Mouse (Mus musculus): ENCODE data around the gene Dscam. TPM values are rescaled to one million over a fixed set of nuclear protein-coding genes. Genes with fewer than 3 reads are reported as not detected.

The Dscam gene
- polyA plus RNA-seq, 1 experiment from 2014 or later: 13.2 TPM

DNA sequence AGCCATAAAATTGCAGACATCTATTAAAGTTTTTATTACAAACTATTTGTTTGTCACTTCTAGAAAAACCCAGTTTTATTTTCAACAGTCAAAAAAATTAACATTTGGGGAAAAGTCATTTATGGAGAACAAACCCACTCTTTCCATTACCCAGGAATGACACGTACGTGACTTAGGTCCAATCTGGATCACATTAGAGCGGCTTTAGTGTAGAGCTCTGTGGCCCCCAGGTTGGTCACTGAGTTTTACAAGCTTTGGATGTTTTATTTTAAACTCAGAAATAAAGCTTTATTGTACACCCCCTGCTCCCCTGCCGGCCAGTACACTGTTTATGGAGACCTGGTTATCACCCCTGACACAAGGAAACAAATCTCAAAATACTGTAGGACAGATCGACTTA is 540.9 kb downstream of the Dscam start:
- 91% methylated on average over 5 of the region's 5 CpGs for WGBS
- H3K4me1 ChIP-seq: peaks cover 11% of the 10 kb centered on the region; the same call in 1 of the 2 replicates
- no peak overlapping the region for H3K4me3 ChIP-seq (replicated peaks)
- H3K9me3 ChIP-seq (replicated peaks): no peaks in the 10 kb centered on the region
- H3K4me2 ChIP-seq: no peak overlapping the region
- H3K9ac ChIP-seq (replicated peaks): no peak overlapping the region
- H3K36me3 ChIP-seq: peaks cover 8% of the 10 kb centered on the region
- no peak overlapping the region for H3K27ac ChIP-seq (replicated peaks)
- H3K27me3 ChIP-seq (replicated peaks): no peaks in the 10 kb centered on the region
- no peak for ATAC-seq (ENCODE audit: low FRiP score)

DNA sequence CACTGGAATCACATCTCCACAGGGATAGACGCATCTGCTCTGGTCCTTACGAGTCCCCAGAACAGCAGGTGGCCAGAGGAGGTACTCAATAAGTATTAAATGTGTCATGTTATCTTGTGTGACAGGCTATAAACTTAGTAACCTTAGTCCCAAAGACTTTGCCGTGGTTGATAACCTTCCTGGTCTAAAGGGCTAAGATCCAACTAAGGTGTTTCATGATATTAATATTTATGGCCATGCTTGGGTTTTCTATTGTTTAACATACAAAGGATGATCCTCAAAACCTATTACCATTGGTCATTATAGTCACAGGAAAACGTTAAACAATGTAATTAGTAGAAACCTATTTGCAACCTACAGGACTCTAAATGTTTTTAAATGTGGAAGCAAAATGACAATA is 545.1 kb downstream of the Dscam start:
- Histone ChIP-seq H3K4me1 (peaks cover 9% of the 10 kb centered on the region; the same call in 1 of the 2 replicates), H3K27ac (replicated peaks) (no peak overlapping the region), H3K4me3 (replicated peaks) (no peak overlapping the region), H3K27me3 (replicated peaks) (no peaks in the 10 kb centered on the region), H3K9me3 (replicated peaks) (no peaks in the 10 kb centered on the region), H3K9ac (replicated peaks) (no peak overlapping the region), H3K4me2 (no peak overlapping the region), H3K36me3 (peaks cover 8% of the 10 kb centered on the region)
- no peak for ATAC-seq (ENCODE audit: low FRiP score)
- 27% methylated on average over 4 of the region's 4 CpGs for WGBS

DNA sequence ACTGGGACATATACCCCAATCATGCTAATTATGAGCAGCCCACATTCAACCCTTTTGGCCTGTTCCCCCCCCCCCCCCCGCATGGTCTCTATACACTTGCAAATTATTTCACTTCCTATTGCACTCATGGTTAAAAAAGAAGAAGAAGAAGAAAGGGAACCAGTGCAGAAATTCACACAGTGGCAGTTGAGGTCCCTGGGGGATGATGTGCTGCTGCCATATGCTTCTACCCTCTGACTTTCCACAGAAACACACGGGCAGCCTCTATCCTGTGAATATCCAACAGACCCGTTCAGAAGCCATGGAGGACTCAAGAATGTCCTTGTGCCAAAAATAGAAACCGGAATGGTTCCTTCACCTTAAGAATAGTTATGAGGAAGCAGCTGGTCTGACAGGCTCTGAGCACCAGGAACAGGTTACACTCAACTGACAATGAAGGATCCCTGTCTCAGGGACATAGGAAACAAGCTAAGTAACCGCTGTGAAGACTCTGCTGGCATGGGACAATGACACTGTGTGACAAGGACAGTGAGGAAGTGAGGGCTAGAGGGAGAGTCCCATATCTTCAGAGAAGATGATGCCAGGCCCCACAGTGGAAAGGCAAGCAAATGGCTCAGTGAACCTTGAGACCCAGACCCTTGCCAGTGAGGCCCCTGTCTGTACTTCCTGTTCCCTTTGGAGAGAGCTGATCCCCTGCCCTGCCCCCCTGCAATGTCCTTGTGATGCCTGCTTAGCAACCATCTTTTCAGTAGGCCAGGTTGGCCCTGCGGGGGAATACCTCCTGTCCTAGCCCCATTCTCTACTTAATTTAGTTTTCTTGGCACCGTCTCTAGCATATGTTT is 545.8 kb downstream of the Dscam start:
- no peaks in the 10 kb centered on the region for H3K27me3 ChIP-seq (replicated peaks)
- H3K4me3 ChIP-seq (replicated peaks): no peak overlapping the region
- no peak overlapping the region for H3K4me2 ChIP-seq
- H3K9me3 ChIP-seq (replicated peaks): no peaks in the 10 kb centered on the region
- no peak for ATAC-seq (ENCODE audit: low FRiP score)
- H3K36me3 ChIP-seq: peaks cover 8% of the 10 kb centered on the region
- peaks cover 12% of the 10 kb centered on the region; the same call in 1 of the 2 replicates for H3K4me1 ChIP-seq
- 60% methylated on average over 6 of the region's 7 CpGs for WGBS
- H3K27ac ChIP-seq (replicated peaks): no peak overlapping the region
- H3K9ac ChIP-seq (replicated peaks): no peak overlapping the region

DNA sequence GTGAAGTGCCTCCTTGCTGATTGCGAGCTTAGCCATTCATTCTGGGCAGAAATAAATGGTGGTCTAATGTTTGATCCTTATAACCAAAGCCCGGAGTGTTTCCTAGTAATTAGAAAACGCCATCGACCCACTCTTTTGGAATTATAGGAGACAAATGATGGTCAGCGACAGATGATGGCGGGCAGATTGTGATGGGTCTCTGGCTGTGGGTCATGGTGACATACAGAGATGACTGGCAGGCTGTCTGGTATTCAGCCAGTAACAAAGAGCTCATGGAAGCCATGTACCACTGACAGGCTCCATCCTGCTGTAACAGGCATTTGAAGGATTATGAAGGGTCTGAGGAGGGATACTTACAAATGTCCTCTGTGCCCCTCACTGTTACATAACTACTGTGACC is 549.7 kb downstream of the Dscam start:
- no peaks in the 10 kb centered on the region for H3K9me3 ChIP-seq (replicated peaks)
- ATAC-seq (ENCODE audit: low FRiP score): peak; percentile 25; the same call in 1 of the 2 replicates
- no peak overlapping the region for H3K4me2 ChIP-seq
- no peaks in the 10 kb centered on the region for H3K36me3 ChIP-seq
- H3K4me3 ChIP-seq (replicated peaks): no peak overlapping the region
- no peaks in the 10 kb centered on the region for H3K27me3 ChIP-seq (replicated peaks)
- WGBS: 86% methylated on average over 6 of the region's 6 CpGs
- no peak overlapping the region for H3K27ac ChIP-seq (replicated peaks)
- H3K4me1 ChIP-seq: peaks cover 28% of the 10 kb centered on the region
- no peak overlapping the region for H3K9ac ChIP-seq (replicated peaks)

DNA sequence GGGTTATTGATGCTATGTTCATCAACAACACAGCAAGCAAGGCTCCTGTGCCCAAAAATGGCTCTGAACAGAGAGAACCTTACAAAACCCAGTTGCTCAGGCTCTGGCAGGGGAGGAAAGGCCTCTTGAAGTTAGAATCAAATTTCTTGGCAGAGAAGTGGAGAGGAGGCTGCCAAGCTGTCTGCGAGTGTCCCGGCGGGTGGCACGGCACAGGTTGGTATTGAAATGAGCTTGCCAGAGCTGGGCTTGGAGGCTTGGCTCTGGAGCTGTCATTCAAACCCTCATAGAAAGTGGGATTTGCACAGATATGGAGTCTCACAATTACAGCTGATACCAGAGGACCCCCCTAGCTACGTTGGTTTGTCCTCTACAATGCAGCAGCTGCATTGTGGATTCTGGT is 550.1 kb downstream of the Dscam start:
- Histone ChIP-seq H3K4me1 (peaks cover 27% of the 10 kb centered on the region), H3K9me3 (replicated peaks) (no peaks in the 10 kb centered on the region), H3K27ac (replicated peaks) (0 out of 2 replicates have a peak overlapping the region, but pooled peaks have one; percentile 29), H3K27me3 (replicated peaks) (no peaks in the 10 kb centered on the region), H3K9ac (replicated peaks) (no peak overlapping the region), H3K4me3 (replicated peaks) (no peak overlapping the region), H3K4me2 (no peak overlapping the region), H3K36me3 (no peaks in the 10 kb centered on the region)
- 0 out of 2 replicates have a peak, but pooled peaks have one; percentile 42 for ATAC-seq (ENCODE audit: low FRiP score)
- 75% methylated on average over 5 of the region's 5 CpGs for WGBS

DNA sequence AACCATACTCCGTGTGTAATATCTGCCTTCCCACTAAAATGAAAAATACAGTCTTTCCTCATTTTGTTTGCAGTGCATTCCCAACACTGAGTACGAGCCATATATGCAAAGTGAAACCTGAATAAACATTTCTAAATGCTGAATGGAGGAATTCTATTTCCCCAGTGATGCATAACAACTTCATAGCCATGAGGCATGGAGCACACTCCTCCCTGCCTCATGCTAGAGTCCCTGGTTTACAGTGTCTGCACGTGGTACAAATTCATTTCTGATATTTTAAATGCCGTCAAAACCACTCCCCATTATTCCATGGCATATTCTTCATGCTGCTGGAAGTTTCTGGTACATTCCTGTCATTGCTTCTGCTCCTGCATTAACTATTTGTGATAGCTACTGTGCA is 552.8 kb downstream of the Dscam start:
- Histone ChIP-seq H3K4me1 (peaks cover 21% of the 10 kb centered on the region), H3K9me3 (replicated peaks) (no peaks in the 10 kb centered on the region), H3K27ac (replicated peaks) (peak overlapping the region; percentile 48; the same call in 1 of the 2 replicates), H3K27me3 (replicated peaks) (no peaks in the 10 kb centered on the region), H3K4me2 (no peak overlapping the region), H3K4me3 (replicated peaks) (no peak overlapping the region), H3K36me3 (no peaks in the 10 kb centered on the region), H3K9ac (replicated peaks) (no peak overlapping the region)
- peak; percentile 21; the same call in 1 of the 2 replicates for ATAC-seq (ENCODE audit: low FRiP score)
- 46% methylated on average over 4 of the region's 4 CpGs for WGBS

DNA sequence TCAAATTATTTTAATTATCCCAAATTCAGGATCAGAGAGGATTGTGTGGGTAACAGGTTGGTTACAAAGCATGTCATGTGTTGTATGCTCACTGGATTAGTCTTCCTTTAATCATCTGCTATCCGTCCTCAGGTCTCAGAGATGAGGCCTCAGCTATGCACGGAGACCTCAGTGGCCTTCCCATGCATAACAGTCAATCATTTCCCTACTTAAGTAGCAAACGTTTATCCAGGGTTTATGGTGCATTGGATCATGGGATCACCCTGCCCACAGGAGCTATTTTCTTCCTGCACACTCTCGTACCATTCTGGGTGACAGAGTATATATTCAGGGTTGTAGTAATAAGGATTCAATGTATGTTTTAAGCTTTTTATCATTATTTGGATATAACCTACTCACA is 557.3 kb downstream of the Dscam start:
- no peaks in the 10 kb centered on the region for H3K27me3 ChIP-seq (replicated peaks)
- no peak overlapping the region for H3K9ac ChIP-seq (replicated peaks)
- no peak for ATAC-seq (ENCODE audit: low FRiP score)
- no peak overlapping the region for H3K4me3 ChIP-seq (replicated peaks)
- 56% methylated on average over 4 of the region's 4 CpGs for WGBS
- H3K4me2 ChIP-seq: no peak overlapping the region
- H3K9me3 ChIP-seq (replicated peaks): no peaks in the 10 kb centered on the region
- no peak overlapping the region for H3K27ac ChIP-seq (replicated peaks)
- H3K36me3 ChIP-seq: peaks cover 15% of the 10 kb centered on the region; the same call in 1 of the 2 replicates
- peaks cover 20% of the 10 kb centered on the region for H3K4me1 ChIP-seq

DNA sequence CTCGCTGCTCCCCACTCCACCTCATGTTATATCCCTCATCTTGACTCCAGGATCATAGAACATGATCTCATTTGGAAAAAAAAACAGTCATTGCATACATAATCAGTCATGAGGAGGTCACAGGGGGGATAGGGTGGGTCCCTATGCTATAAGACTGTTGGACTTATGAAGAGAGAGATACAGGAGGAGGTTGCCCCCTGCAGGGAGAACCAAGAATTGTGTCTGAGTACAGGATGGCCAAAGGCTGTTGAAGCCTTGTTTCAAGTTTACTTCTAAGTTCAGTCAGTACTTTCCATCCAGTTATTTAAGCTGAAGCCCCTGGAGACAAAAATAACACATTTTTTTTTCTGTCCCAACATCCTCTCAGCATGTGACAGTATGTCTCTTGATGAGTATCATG is 559.7 kb downstream of the Dscam start:
- H3K4me1 ChIP-seq: 0 out of 2 replicates have a peak, but pooled peaks cover 4% of the 10 kb centered on the region
- ATAC-seq (ENCODE audit: low FRiP score): no peak
- no peaks in the 10 kb centered on the region for H3K9me3 ChIP-seq (replicated peaks)
- peaks cover 27% of the 10 kb centered on the region for H3K36me3 ChIP-seq
- H3K9ac ChIP-seq (replicated peaks): no peak overlapping the region
- no peaks in the 10 kb centered on the region for H3K27me3 ChIP-seq (replicated peaks)
- 94% methylated on average over 1 of the region's 1 CpGs for WGBS
- no peak overlapping the region for H3K27ac ChIP-seq (replicated peaks)
- H3K4me3 ChIP-seq (replicated peaks): no peak overlapping the region
- H3K4me2 ChIP-seq: no peak overlapping the region

DNA sequence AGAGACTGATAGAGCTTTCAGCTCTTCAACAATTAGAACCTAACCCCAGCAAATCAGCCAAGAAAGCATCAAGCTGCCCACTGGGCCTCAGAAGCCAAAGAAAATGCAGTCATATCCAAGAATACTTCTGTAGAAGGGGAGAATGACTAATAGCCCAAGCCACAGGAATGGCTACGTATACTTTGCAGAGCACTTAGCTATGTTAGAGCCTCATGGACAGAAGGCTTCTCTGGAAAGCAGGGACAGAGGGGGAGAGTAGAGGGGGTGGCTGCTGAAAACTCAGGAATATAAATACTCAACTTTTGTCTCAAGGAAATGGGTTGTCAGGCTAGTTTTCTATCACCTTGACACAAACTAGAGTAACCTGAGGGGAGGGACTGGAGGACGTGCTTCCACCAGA is 568.3 kb downstream of the Dscam start:
- Histone ChIP-seq H3K4me2 (no peak overlapping the region), H3K9ac (replicated peaks) (no peak overlapping the region), H3K27me3 (replicated peaks) (no peaks in the 10 kb centered on the region), H3K4me3 (replicated peaks) (no peak overlapping the region), H3K4me1 (no peaks in the 10 kb centered on the region), H3K27ac (replicated peaks) (no peak overlapping the region), H3K36me3 (peaks cover 5% of the 10 kb centered on the region; the same call in 1 of the 2 replicates), H3K9me3 (replicated peaks) (no peaks in the 10 kb centered on the region)
- WGBS: 70% methylated on average over 2 of the region's 2 CpGs
- ATAC-seq (ENCODE audit: low FRiP score): no peak

DNA sequence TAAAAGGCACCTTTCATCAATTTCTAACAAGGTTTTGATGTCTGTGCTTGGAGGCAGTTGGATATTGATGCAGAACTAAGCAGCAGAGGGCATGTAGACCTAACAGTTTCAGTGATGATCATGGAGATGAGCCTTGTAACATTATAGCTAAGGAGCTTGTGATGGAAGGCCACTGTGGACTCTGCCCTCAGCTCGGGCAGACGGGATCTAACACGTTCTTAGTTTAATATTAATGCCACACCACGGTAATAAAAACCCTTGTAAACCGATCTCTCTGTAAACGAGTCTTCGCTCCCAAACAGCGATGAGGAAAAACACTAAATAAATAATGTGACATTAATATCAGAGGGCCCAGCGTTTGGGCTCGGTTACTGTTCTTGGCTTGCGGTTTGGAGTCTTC is 569.8 kb downstream of the Dscam start:
- Histone ChIP-seq H3K36me3 (no peaks in the 10 kb centered on the region), H3K27me3 (replicated peaks) (no peaks in the 10 kb centered on the region), H3K9ac (replicated peaks) (no peak overlapping the region), H3K9me3 (replicated peaks) (no peaks in the 10 kb centered on the region), H3K4me2 (no peak overlapping the region), H3K27ac (replicated peaks) (no peak overlapping the region), H3K4me3 (replicated peaks) (no peak overlapping the region), H3K4me1 (no peaks in the 10 kb centered on the region)
- 80% methylated on average over 11 of the region's 11 CpGs for WGBS
- ATAC-seq (ENCODE audit: low FRiP score): no peak

DNA sequence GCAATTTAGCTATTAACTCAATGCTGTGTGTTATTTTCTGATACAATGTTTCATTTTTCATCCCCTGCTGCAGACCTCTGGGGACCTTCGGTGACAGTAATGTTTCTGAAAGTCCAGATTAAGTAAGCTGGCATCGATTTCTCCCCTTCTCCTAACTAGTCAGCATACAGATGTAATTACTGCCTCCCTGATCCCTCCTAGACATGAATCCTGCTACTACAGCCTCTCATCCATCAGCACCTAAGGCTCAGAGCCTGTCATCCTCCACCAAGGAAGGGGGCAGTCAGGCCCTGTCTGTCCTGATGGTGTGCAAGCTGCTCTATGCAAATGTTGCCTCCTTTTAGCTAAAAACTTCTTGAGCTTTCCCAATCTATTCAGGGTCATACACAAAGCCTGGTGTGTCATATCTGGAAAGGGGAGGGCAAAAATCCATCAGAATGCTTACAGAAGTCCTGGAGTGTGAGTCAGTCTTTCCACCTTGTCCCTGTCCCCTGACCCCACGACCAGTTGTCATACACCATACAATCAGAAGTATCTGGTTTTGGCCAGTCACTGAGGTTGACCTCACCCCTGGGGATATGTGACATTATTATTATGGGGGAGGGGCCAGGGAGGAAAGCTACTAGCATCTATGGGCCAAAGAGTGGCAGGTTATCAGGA is 571.0 kb downstream of the Dscam start:
- H3K4me3 ChIP-seq (replicated peaks): no peak overlapping the region
- no peak for ATAC-seq (ENCODE audit: low FRiP score)
- 75% methylated on average over 3 of the region's 3 CpGs for WGBS

DNA sequence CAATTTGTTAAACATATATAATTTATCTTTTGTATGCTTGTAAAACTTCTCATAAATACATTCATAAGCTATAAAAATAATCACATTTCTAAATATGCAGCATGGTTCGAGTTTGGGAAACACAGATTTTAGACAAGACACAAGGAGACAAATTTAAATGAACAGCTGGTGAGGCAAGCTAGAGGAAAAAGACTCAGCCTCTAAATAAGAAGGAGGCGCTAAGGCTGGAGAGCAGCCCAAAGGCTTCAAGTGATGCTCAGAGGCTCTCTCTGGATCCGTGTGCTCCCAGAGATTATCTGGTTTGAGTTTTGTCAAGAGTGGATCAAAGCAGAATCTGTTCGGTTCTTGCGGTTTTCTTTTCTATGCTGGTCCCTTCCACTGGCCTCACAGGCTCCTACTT is 594.7 kb downstream of the Dscam start:
- no peak overlapping the region for H3K4me2 ChIP-seq
- H3K4me3 ChIP-seq (replicated peaks): no peak overlapping the region
- H3K36me3 ChIP-seq: no peaks in the 10 kb centered on the region
- WGBS: 87% methylated on average over 5 of the region's 5 CpGs
- H3K9me3 ChIP-seq (replicated peaks): no peaks in the 10 kb centered on the region
- H3K4me1 ChIP-seq: peaks cover 14% of the 10 kb centered on the region; the same call in 1 of the 2 replicates
- no peak for ATAC-seq (ENCODE audit: low FRiP score)
- H3K9ac ChIP-seq (replicated peaks): no peak overlapping the region
- H3K27me3 ChIP-seq (replicated peaks): no peaks in the 10 kb centered on the region
- H3K27ac ChIP-seq (replicated peaks): no peak overlapping the region

More for the DNA sequence above, 571.0 kb downstream of the Dscam start:
- no peaks in the 10 kb centered on the region for H3K9me3 ChIP-seq (replicated peaks)
- H3K4me2 ChIP-seq: no peak overlapping the region
- H3K27me3 ChIP-seq (replicated peaks): no peaks in the 10 kb centered on the region
- H3K36me3 ChIP-seq: no peaks in the 10 kb centered on the region
- H3K9ac ChIP-seq (replicated peaks): no peak overlapping the region
- H3K4me1 ChIP-seq: no peaks in the 10 kb centered on the region
- H3K27ac ChIP-seq (replicated peaks): no peak overlapping the region
